Mouse (Mus musculus) gastrocnemius, postnatal 25 days (tissue): ENCODE data around the gene Zcchc7. TPM values are rescaled to one million over a fixed set of nuclear protein-coding genes. Genes with fewer than 3 reads are reported as not detected.

Source experiments
- DNase-seq: peaks from one replicate; pipeline ENCODE4 v3.0.0; 2022
- microRNA-seq, 2 experiments: library from miRNA; unstranded; fragments of <30 nt; microRNA quantifications; one replicate each; pipeline ENCODE4 v1.2.0; 2021; ENCODE audit warnings: borderline replicate concordance in 2 of 2
- total RNA-seq, 2 experiments: library from RNA; stranded (reverse); gene quantifications; 1 replicate in 1 of 2; 2 replicates in 1 of 2; pipeline ENCODE4 v1.2.3; 2021

Zcchc7 gene
- total RNA-seq, 2 experiments from 2014 or later, result 13.7 to 16.3 TPM

- no peak for DNase-seq
These were observed 209.5 kb downstream of the Zcchc7 start for GRCm38 (mm10) chr4:44965175-44965574.

GRCm38 (mm10) chr4:44965736-44966135 lies 210.1 kb downstream of the Zcchc7 start:
- no peak for DNase-seq

- no peak for DNase-seq
These were observed 211.7 kb downstream of the Zcchc7 start for GRCm38 (mm10) chr4:44967402-44967801.

DNA sequence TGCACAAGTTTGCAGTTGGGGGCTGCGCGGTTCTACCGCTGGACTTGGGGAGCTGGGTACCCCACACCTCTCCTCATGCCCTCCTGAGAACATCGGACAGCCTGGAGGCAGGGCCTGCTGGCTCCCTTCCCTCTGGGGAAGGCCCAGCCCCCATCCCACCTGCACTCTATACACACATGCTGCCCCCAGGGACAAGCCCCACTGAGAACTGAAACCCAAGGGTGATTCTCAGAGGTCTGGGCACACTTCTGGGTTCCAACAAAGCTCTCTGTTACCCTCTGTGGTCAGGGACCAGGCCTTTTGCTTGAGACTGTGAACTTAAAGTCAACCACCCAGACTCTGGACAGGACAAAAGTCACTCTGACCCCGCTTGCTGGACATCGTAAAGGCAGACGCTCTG lies 214.4 kb downstream of the Zcchc7 start:
- no peak for DNase-seq

- no peak for DNase-seq
These were observed 215.0 kb downstream of the Zcchc7 start for GRCm38 (mm10) chr4:44970612-44971110.

DNA sequence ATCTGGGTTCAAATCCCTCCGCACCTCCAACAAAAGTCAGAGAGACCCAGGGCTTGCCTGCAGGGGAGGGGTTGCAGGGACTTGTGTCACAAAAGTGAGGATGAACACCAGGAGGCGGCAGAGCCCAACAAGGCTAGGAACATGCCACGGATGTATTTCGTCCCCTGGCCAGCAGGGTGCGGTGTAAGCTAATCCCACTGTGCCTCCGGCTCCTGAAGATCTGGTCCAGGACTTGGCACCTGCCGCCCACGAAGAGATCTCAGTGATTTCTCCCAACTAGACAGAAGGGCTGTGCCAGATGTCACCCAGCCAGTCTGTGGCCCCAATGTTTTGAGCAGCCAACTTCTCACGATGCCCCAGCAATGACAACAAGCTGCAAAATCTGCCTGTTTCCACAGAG lies 217.8 kb downstream of the Zcchc7 start:
- peak; percentile 76 for DNase-seq

- DNase-seq, result no peak
These were observed 218.2 kb downstream of the Zcchc7 start for GRCm38 (mm10) chr4:44973871-44974270.

DNA sequence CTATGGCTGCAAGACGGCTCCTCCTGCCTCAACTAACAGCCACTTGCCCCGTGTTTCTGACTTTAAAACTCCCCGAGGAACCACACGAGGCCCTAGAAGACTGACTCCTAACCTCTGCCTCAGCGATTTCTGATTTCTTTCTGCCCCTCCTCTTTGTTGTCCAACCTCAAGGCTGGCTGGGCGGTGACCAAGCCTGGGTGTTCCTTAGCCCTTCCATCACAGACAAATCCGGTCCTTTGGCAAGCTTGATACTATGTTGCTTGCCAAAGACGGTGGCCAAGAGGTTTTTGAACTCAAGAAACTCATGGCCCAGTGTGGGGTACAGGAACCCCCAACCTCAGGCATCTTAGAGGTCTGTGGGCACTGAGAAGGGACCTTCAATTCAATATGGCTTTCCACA lies 218.7 kb downstream of the Zcchc7 start:
- no peak for DNase-seq

- DNase-seq, result no peak
These were observed 220.4 kb downstream of the Zcchc7 start for GRCm38 (mm10) chr4:44976026-44976615.

DNA sequence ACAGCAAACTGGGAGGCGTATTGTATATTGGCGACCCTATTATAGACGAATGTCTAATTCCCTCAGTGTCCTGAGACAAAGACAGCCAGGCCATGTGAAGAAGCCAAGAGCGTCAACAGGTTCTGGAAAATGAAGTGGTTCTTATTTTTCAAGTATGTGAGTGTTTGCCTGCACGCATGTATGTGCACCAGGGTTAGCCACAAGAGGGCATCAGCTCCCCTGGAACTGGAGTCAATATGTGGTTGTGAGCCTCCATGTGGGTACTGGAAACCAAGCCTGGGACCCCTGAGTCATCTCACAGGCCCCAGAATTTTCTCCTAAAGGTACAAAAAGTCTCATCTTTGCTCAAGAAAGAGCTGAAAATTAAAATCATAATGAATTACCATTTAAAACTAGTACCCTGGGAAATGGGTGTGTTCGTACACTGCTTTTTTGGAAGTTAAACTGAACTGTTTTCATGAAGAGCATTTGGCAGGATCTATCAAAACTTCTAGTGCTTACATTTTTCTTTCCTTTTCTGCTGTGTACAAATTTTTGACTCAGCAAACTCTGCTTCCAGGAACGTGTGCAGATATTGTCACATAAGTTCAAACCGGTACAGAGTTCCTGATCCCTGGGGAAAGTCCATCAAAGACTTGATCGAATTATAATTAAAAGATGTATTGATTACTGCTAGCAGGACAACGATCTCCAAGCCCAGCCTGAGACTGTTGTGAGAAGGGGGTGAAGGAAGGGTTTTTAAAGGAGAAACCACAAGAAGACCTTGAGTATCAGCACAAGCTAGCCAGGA lies 221.4 kb downstream of the Zcchc7 start:
- no peak for DNase-seq

- DNase-seq, result no peak
These were observed 222.5 kb downstream of the Zcchc7 start for GRCm38 (mm10) chr4:44978175-44978574.

- no peak for DNase-seq
These were observed 224.2 kb downstream of the Zcchc7 start for GRCm38 (mm10) chr4:44979794-44980338.

DNA sequence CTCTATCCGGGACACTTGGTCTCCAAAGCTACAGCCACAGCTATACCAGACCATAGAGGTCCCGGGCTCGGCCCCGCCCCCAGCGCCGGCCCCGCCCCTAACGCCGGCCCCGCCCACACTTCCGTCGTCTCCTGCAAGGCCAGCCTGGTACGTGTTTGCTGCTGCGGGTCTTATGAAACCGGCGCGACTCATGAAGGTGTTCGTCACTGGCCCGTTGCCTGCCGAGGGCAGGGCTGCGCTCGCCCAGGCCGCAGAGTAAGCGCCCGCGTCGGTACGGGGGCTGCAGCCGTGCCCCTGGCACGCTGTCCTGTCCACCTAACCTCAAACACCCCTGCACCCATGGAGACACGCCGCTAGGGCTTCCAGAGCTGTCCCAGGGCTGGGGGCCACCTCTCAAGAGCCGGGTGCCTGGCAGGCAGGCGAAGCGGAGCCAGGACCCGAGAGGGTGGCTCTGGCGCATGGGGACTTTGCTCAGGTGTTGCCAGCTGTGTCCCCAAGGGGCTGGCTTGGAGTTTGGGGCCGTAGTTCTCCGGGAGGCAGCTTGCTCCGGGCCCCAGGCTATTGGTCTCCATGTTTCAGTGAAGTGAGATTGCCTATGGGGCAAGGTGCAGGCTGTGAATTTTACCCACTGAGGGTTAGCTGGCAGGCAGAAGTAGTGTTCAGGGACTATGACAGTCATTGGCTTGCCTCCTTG lies 225.8 kb downstream of the Zcchc7 start, which contains the start of gene Grhpr:
TSS of gene Grhpr (plus strand) at position 116 of the 694 bp plus-strand sequence.
- peak; percentile 90 for DNase-seq

Small RNA genes lying within 50 kb of the gene (microRNA-seq; reads per million reads assigned to microRNA genes)
- 0 reads per million in 2 experiments for gene Gm22639

Other genes starting within 250 kb of the Zcchc7 start
- gene Pax5, start 45.4 kb upstream of the Zcchc7 start, total RNA-seq, result under 1 TPM; 0.03 TPM
- gene Grhpr, start 225.5 kb downstream of the Zcchc7 start, total RNA-seq, result 10 to 100 TPM; 22.5 to 25.6 TPM